Mouse (Mus musculus) kidney, adult 18-20 months (tissue): ENCODE measurements around the gene Il33.

Experiments used
- DNase-seq: peaks from one replicate; pipeline ENCODE4 v3.0.0; 2021

Il33 gene

DNA sequence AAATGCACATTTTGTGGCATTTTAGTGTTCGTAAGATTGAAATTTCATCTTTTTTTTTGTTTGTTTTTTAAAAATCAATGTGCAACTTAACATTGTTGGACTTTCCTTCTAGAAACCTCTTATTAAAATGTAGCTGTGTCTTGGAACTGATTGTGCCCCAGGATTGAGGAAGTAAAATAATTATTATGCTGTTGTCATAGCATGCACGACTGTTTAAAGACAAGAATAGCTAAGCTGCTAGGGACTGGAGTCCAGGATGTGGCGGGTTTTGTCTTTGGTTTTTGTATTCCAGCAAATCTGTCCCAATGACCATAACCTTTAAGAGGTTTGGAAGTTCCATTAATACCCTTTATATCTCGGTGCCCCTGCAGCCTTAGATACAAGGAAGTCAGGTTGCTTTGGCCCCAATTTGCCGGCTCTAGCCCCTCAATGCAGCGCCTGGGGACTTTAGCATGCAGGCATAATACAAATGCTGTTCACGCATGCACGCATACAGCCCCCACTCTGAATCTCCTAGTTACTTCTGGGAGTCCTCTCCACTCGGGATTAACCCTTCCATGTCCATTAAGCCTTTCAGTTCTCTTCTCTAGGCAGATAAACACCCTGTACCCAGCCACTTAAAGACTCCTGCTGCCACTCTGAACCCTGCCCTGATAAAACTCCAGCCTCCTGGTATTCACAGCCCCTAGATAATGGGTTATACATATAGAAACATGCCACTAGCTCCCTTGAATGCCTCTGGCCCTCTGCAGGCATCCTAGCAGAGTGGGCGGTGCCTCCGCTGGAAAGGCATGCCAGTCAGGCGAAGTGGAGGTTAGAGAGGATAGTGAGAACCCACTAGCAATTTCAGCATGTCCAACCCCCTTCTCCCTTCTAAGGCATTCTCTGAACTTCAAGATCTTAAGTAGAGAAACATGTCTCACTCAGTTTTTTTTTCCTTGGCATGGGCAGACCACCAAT, 75.8 kb downstream of the Il33 start:
- DNase-seq, result no peak

DNA sequence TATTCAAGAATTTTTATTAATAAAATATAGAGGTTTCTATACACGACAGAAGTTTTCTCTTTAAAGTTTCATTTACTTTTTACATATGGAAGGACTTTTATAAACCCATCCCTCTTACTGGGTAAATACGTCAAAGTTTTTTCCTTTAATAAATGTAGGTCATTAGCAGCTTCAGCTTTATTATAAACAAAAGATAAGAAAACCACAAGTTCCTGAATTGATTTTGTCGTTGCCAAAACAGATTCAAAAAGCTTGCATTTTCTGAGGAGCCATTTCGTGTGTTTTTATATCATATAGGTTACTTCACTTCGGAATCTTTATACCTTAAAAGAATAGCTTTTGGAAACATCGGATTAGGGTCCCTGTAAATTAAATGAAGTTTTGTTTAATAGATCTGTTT, 76.6 kb downstream of the Il33 start:
- no peak for DNase-seq

DNA sequence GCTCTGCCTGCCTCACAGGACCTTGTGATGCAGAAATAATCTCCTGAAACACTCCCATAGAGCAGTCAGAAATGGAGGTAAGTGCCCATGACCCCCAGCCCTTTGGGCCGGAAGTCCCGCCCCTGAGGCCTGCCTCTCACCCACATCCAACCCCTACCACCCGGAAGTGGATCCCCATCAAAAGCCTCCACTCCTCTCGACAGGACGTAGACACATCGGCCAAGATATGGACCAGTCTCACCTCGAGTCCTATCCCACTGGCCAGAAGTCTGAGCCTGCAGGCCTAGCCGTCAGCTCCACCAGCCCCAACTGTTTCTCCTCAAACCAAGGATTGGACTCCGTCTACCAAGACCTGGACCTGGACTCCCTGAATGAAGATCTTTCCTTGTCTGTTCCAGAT, 78.7 kb downstream of the Il33 start, which contains the start of gene Trpd52l3:
Gene Trpd52l3 (plus strand): TSS at position 170 of the 400 bp plus-strand sequence.
- DNase-seq, result no peak

DNA sequence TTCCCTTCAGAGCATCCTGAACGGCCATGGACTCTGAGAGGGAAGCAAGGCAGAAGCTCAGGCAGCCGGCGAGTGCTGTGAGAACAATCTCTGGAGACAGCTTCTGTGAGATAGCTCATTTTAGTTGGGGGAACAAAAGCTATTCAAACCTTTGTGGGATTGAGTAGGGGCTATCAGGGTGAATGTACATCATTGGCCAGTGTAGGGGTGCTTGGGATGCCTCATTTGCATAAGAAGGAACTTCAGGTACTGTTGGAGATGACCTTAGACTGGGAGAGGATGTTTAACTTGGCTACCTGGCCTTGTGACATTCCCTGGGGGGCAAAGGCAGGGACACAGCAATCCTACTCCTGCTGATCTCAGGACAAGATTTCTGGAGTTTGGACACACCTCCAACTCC, 81.5 kb downstream of the Il33 start:
- DNase-seq, result no peak
